Mouse (Mus musculus) cerebellum, adult 11 months (tissue): ENCODE measurements around the gene Sae1.

ENCODE experiments used
- DNase-seq: peaks from one replicate; pipeline ENCODE4 v3.0.0; 2022

Gene Sae1

DNA sequence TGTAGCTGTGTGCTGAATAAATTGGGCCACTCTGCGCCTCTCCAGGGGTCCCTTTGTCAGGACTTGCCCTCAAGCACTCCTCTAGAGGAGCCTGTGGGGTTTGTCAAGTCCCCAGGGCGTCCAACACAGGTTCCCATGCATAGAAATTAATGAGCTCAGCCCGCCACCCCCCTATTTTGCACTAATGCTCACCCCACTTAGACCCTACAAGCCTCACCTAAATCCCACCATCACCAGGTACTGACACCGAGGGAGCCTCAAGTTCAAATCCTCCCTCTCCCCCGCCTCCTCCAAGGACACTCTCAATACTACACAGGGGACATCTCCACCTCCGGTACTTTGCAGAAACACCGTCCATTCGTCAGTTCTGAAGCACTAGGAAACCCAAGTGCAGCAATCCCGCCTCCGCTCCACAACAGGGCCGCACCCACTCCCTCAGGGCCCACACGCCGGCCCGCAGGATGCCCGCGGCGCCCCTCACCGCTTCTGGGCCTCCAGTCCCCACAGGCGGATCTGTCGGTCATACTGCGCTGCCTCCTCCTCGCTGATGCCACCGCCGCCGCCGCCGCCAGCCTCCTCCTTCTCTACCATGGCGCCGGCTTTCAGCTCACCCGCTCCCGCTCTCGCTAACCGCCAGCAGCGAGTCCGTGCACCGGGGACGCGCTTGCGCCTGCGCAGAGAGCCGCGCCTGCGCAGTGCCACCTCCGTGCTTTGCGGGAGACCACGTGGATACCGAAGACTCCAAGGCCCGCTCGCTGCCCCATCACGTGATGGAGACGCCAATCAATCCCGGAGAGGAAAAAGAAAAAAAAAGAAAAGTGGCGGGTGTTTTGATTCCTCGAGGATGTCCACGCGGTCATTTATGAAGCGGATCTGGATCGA is at the start of gene Sae1:
Gene Sae1 (minus strand): TSS at position 647 of the 882 bp plus-strand sequence.
- DNase-seq: peak; percentile 97

DNA sequence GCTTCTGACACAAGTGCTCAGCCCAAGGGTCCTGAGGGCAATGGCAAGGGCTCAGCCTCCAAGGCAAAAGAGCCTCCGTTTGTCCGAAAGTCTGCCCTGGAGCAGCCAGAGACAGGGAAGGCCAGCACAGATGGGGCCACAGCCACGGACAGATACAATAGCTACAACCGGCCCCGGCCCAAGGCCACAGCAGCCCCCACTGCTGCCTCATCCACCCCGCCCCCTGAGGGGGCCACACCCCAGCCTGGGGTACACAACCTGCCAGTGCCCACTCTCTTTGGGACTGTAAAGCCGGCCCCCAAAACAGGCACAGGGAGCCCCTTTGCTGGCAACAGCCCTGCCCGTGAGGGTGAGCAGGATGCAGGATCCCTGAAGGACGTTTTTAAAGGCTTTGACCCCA is 47.5 kb upstream of the Sae1 start:
- DNase-seq: no peak

DNA sequence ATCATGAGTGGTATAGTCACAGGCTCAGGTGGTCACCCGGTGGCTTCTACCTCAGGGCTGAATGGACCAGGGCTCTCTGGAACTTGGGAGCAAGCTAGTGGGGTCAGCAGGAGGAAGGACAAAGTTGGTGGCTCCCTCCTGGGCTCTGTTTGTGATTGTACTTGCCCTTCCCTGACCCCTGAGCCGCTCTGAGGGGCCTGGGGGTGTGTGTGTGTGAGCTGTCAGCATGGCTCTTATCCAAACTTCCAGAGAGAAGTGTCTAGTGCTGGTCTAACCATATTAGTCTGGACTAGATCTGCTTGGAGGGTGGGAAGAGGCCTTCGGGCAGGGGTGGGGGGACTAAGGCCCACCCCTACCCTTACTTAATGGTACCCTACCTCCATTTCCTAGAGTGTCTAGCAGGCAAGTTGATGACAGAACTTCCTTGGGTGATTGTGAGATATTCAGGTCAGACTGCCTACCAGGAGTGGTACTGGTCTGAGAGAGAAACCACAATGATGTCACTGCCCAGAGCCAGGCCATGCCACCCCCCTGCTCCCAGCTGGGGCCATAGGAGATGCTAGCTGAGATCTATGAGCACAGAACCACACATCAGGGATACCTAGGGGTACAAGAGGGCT is 45.9 kb upstream of the Sae1 start:
- no peak for DNase-seq

DNA sequence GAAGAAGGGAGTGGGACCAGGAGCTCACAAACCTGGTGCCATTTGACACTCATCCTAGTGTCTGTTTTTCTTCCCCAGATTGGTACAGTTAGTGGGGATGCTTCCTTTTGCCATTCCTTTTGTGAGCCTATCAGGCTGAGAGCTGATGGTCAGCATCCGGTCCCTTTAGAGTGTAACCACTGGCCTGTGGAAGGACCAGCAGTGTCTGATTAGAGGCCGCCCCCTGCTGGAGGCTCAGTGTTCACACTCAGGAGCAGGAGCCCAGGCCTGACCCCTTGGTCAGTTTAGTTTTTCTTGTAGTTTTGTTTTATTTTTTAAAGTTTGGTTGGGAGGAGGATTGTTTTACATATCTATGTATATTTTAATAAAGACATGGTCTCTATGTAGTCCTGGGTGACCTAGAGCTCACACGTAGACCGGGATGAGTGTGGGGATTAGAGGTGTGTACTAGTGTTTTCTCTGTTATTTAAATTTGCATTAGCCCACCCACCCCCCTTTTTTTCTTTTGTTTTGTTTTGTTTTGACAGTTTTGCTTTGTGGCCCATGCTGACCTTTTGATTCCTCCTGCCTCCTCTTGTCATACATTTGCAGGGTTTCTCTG is 38.6 kb upstream of the Sae1 start:
- peak; percentile 73 for DNase-seq

DNA sequence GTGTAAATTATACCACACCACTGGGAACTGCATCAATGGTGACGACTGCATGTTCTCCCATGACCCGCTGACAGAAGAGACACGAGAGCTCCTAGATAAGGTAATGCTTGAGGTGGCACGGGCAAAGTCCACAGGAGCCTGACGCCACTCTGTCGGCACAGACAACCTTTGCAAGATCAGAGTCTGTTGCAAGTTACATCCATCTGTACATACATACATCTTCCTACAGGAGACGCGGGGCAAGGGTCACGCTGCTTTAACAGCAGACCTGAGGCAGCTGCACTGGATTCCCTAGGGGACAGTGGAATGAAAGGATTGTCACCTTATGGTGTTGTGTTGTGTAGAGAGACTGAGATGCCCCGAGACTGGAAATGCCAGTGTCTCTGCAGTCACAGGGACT is 38.1 kb upstream of the Sae1 start:
- no peak for DNase-seq

DNA sequence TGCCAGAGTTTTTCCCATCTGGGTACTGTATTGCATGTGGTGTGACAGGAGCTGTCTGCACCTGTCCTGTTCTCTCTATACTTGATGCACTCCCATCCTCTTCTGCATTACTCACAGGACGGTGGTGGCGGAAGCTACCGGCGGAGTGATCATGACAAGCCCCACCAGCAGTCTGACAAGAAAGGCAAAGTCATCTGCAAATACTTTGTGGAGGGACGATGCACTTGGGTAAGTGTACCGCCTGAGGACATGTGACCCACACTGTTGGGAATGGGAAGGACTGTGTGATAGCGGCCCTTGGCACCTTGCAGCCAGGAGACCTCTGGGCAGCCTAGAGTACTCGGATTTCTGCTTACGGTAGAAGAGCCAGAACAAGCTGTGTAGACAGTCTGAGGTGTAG is 36.1 kb upstream of the Sae1 start:
- DNase-seq: no peak

DNA sequence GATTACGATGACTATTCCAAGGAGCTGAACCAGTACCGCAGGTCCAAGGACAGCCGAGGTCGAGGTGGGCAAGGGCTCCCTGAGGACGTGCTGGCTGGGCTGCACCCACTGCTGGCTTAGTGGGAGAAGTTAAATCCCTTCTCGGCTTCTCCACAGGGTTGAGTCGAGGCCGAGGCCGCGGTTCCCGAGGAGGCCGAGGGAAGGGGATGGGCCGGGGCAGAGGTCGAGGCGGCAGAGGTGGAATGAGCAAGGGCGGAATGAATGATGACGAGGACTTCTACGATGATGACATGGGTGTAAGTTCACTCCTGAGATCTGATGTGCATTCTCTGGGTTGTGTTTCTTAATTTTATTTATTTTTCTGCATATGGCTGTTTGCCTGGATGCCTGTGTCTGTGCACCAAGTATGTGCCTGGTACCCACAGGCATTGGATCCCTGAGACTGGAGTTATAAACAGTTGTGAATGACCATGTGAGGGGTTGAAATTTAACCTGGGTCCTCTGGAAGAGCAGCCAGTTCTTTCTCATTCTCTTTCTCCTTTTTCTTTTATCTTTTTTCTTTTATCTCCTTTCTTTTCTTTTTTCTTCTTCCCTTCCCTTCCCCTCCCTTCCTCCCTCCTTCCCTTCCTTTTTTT is 34.7 kb upstream of the Sae1 start:
- no peak for DNase-seq

DNA sequence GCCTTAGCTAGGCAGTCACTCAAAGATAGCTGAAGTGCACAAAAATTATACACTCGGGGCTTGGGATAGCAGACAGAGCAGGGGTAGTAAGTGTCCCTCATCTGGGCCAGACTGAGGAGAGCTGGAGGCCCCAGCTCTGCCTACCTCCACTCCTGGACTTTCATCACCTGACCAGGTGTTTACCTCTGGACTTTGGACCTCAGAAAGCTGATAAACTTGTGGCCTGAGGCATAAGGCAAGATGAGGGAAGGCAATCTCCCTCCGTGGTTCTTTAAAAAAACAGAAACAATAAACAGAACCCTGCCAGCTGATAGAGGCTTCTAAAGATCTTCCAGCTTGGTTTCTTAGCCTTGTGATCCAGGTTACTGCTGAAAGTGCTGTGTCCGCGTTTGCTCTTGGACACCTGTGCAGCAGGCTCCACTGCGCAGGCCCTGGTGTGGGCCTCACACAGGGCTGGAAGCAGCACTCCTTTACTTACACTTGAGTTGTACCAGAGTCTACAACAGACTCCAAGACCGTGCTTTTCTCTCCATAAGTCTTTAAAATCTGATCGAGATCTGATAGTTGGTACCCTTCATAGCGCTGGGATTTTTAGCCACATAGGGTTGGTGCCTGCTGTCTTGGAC is 33.0 kb upstream of the Sae1 start:
- no peak for DNase-seq

DNA sequence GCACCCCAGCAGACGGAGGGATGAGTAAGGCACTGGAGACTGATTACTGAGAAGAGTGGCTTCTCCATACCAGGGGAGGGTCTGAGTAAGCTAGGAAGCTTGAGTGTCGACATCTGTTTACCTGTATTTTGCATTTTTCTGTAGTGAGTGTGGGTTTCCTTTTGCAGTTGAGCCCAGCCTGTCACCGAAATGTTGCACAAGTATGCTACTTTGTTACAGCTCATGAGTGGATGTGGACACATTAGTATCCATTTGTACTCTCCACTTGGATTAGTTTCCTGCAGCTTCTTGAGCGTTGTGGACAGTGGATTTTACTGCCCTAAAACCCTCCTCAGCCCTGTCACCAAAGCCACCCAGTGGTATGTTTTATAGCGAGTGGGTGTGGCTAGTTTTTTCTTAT is 31.1 kb upstream of the Sae1 start:
- no peak for DNase-seq

DNA sequence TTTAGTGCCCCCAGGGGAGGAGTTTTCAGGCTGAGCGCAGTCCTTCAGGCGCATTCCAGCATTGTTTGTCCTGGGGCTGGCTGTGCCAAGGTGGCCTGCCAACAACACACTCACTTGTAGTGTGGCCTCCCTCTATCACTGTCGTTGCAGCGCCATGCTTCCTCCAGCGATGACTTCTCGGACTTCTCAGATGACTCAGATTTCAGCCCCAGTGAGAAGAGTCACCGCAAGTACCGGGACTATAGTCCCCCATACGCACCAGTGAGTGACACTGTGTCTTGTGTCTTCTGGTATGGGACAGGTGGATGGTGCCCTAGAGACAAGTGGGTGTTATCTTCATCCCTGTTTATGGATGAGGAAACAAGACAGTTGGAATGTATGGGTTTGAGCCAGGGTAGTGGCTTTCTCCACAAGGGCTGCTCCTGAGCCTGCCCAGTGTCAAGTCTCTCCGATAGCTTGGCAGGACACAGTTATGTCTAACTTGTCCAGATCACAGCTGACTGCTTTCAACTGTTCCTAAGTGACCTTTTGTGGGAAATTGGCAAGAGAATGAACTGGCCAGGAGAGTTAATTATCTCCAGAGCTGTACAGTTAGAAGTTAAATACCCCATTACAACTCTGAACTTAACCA is 29.6 kb upstream of the Sae1 start:
- no peak for DNase-seq

DNA sequence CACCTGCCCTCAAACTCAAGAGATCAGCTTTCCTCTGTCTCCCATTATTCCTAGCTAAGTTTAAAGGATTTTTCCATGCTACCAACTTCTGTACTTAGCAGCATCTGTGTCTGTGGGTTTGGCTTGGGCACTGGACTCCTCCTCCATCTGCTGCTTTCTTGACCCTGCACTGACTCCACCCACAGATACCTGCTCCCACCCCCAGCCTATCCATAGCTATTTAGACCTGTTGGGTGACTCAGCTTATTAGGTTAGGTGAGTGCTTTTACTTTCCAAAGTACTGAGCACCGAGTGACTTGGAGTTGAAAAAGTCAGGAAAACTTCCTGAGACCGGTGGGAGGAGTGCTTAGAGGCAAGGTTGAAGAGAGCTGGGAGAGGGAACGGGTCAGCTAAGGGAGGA is 27.8 kb upstream of the Sae1 start:
- no peak for DNase-seq

DNA sequence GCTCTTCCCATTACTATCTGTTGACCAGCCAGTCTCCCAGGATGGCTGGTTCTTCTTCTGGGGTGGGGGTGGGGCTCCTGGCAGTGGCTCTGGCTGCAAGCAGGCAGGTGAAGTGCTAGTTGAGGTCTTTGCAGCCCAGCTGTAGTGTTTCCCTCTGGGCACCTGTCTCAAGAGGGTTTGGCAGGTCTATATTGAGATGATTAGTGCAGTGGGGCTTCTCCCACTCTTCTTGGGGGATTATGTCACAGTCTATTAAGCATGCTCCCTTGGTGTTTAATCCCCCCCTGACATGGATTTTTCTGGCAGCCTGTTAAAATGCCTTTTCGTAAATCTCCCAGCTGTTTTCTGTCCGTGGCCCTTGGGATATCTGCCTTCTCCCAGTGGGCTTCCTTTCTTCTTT is 25.3 kb upstream of the Sae1 start:
- no peak for DNase-seq

DNA sequence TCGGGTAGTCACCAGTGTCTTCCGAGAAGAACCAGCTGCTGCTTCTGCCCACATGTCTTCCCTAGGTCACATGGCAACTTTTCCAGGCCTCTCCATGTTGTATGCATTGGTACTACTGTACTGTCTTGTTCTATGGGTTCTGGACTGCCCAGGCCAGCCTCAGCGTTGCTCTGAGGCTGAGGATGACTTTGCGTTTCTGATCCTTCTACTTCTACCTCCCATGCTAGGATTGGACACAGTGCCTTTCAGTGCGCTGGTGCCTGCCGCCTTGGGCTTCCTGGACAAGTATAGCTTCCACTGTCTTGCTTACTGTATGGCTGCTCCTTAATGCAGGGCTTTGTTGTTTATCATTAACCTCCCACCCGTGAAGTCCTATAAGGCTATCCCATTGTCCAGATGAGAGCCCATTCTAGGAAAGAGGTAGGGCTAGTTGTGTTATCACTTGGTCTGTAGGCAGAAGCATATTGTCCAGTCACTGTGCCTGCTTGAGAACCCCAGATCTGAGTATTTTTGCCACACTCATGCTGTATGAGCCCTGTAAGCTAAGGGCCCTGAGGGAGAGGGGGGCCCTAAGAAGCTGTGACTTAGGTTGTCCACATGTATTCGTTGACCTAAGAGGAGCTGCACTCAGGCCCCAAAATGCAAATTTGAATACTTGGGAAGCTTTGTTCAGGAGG is 24.8 kb upstream of the Sae1 start:
- DNase-seq: no peak

DNA sequence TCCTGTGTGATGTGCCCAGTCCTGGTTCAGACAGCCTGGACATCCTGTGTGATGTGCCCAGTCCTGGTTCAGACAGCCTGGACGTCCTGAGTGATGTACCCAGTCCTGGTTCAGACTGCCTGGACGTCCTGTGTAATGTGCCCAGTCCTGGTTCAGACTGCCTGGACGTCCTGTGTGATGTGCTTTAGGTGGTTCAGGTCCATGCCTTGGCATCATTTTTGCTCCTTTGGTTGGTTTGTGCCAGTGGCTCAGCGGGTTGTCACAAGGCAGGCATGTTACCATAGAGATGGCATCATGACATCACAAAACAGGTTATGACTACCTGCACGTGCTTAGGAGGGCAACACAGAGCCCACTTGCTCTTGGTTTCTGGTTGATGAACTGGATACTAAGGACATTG is 23.5 kb upstream of the Sae1 start:
- no peak for DNase-seq

DNA sequence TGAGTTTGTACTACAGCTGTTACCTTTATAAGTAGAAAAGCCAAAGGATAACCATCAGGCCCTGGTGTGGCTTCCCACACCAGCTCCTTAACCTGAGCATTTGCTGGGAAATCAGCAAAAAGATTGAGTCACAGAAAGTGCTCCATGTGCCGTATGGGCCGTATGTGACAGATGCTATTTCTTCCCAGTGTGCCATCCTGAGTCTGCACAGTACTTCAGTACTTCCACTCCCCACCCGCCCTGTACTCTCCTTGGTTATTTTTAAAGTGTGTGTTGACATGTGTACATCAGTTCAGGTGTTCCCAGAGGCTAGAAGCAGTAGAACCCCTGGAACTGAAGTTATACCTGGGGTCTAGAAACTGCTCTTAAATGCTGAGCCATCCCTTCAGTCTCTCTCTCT is 19.4 kb upstream of the Sae1 start:
- DNase-seq: no peak

DNA sequence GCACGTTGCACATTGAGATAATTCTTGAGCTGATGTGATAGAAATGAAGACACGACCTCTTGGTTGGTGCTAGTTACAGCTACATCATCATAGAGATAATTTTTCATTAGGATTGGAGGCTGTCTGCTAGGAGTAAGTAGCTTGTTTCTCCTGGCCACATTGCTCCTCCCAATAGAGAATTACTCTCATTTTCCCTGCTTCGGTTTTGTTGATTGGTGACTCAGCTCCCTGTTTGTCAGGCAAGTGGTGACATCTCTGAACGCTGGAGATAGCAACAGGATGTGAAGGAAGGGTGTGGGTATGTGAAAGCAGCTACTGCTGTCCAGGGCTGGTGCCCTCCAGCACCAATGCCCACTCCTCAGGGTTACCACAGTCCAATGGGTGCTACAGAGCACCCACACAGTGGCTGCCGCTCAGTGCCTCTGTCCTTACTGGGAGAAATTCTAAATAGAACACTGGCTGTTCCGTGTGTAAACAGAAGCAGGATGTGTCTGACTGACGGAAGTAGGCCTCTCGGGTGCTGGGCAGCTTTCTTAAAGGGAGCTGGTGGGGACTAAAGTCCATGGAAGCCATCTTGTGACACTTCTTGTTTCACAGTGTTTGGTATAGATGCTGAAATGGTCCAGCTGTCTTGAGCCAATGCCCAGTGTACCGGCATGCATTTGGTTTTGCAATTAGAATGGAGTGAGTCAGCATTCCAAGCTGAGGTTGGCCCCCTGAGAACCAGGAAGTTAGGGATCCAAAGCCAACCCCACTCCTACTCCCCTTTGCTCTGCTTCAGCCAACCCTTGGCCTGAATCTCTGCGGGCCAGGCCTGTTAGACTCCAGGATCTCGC is 18.1 kb upstream of the Sae1 start:
- no peak for DNase-seq

DNA sequence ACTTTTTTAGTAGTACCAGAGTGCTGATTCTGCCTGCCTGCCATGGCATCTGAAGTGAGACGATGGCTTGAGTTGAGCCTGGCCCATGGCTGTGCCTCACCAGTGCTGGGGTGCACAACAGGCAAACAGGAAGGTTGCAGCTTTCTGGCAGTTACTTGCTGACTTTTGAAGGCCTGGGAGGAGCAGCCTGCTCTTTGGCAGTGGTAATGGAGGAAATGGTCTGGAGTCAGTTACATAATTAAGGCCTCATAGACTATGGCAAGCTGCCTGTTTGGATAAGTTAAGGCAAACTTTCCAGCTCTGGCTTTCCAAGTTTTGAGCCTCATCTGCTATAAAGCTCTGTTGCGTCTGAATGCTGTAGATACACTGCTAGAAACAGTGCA is 17.5 kb upstream of the Sae1 start:
- no peak for DNase-seq

DNA sequence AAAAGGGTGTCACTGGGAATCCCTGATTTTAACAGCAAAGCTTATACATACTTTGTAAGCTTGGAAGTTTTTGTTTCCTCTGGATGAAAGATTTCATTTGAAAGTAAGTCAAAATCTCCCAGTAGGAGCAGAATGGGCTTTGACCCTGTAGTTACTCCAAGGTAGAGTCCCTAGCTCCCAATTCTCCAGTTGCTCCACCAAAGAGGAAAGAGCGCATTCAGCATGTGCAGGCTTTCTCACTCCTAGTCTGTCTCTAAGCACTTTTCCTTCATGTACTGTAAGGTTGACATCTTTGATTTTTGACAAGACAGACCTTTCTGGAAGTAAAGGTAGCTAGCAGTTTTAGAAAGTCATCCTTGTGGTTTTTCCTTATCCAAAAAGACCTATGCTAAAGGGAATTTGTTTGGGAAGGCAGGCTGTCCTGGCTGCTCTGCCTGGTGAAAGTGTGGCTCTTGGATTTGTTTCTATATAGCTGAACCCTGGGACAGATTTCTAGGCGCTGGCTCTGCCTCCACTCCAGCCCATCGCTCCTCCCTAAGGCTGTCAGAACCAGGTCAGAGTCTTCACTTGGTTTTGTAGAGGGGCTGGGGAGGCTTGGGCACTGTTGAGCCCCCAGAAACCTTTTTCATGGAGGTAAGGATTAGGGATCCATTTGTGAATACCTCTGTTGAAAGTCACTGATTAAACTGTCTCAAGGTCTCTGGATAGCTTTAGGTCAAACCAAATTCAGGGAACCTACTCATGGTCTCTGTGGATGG is 16.9 kb upstream of the Sae1 start:
- DNase-seq: no peak

DNA sequence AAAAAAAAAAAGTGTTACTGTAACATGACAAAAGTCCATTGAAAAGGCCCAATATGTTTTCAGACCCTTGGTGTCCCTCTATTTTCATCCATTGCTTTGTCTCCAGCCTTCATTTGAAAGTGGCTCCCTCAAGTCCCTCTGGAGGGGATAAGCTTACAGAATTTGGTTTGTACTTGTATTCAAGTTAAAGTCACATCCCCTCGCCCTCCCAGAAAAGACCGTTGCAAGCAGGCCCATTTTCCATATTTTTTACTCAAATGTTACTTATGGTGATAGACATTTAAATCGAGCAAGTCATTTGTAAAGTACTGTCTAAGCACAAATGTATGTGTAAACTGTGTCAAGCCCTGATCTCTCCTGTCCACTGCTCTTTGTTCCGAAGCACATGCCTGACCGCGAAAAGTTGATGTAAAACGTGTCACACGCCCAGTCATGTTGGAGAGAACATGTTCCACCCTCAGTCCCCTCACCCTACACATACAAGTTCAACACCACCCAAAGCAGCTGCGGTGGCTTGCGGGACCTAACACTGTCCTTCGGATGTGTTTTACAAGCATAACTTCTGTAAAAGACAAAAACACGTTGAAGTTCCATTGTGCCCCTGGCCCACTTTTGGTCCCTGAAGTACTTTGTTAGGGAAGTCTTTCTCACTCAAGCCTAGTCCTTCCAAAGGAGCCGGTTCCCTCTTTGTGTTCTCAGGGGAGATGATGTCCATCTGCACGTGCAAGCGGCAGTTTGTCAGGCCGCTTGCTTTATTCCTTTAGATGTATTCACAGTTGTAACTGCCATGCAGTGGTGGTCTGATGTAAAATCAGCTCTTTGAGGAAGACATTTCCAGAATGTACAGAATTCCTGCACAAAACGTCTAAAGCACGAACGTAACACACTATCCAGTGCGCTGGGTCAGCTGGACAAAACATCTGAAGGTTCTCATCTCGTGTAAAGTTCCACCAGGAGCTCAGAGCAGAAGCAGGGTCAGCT is 15.7 kb upstream of the Sae1 start:
- DNase-seq: no peak
